Mouse (Mus musculus): ENCODE results near the gene Gm3435. TPM values are rescaled to one million over a fixed set of nuclear protein-coding genes. Genes with fewer than 3 reads are reported as not detected.
"Not testable (repeated sequence)": the region's sequence is repeated elsewhere in the genome, so short reads cannot be mapped to it uniquely, and the experiment has no call there.

The Gm3435 gene
- 7.6 and 9.0 TPM in 2 replicates for polyA plus RNA-seq (2012; rRNA removed)

- not testable (repeated sequence) for H3K4me1 ChIP-seq (ENCODE audit: control insufficient read depth, insufficient read depth, low read length)
Observed at GRCm38 (mm10) chr17:15009706-15010413, at the start of gene Gm3435. Gm3435 (plus strand) TSS chr17:15010176.

GRCm38 (mm10) chr17:14960520-14960919 lies 49.5 kb upstream of the Gm3435 start:
- H3K27ac ChIP-seq (ENCODE audit: insufficient read depth, low read length) = no peak overlapping the region

More at GRCm38 (mm10) chr17:15009706-15010413, at the start of gene Gm3435:
- not testable (repeated sequence) for H3K4me3 ChIP-seq (ENCODE audit: insufficient read depth, low read length); H3K27ac ChIP-seq (ENCODE audit: insufficient read depth, low read length)

GRCm38 (mm10) chr17:14960951-14961556 lies 48.9 kb upstream of the Gm3435 start, which contains the start of gene Phf10:
Phf10 (minus strand) TSS chr17:14961273.
- H3K4me1 ChIP-seq (ENCODE audit: control insufficient read depth, insufficient read depth, low read length); H3K27ac ChIP-seq (ENCODE audit: insufficient read depth, low read length): not testable (repeated sequence)
- H3K4me3 ChIP-seq (ENCODE audit: insufficient read depth, low read length) = peak within 1 kb of the TSS; percentile 79

More at GRCm38 (mm10) chr17:14960520-14960919, 49.5 kb upstream of the Gm3435 start:
- no peak for TF ChIP-seq CTCF (IDR thresholded peaks at IDR 0.05; ENCODE audit: extremely low read depth, insufficient read depth, low read length)
- TF ChIP-seq POLR2A (IDR thresholded peaks at IDR 0.05; ENCODE audit: extremely low read depth, insufficient read depth, low read length) = no peak
- peaks cover 1% of the 10 kb centered on the region; the same call in 1 of the 2 replicates for H3K4me1 ChIP-seq (ENCODE audit: control insufficient read depth, insufficient read depth, low read length)
- peak overlapping the region; percentile 79 for H3K4me3 ChIP-seq (ENCODE audit: insufficient read depth, low read length)

GRCm38 (mm10) chr17:14961557-14962154 lies 48.3 kb upstream of the Gm3435 start:
- not testable (repeated sequence) for H3K4me3 ChIP-seq (ENCODE audit: insufficient read depth, low read length); H3K4me1 ChIP-seq (ENCODE audit: control insufficient read depth, insufficient read depth, low read length); H3K27ac ChIP-seq (ENCODE audit: insufficient read depth, low read length)

- H3K27ac ChIP-seq (ENCODE audit: insufficient read depth, low read length); H3K4me3 ChIP-seq (ENCODE audit: insufficient read depth, low read length); H3K4me1 ChIP-seq (ENCODE audit: control insufficient read depth, insufficient read depth, low read length): not testable (repeated sequence)
Observed at GRCm38 (mm10) chr17:14968373-14968913, 41.5 kb upstream of the Gm3435 start.

GRCm38 (mm10) chr17:14977718-14978361 lies 32.1 kb upstream of the Gm3435 start:
- not testable (repeated sequence) for H3K4me1 ChIP-seq (ENCODE audit: control insufficient read depth, insufficient read depth, low read length); H3K27ac ChIP-seq (ENCODE audit: insufficient read depth, low read length); H3K4me3 ChIP-seq (ENCODE audit: insufficient read depth, low read length)

GRCm38 (mm10) chr17:14978362-14979038 lies 31.5 kb upstream of the Gm3435 start, which contains the start of the genes 9030025P20Rik and Gm3417:
9030025P20Rik (plus strand) TSS chr17:14978468.
Gm3417 (minus strand) TSS chr17:14978790.
- H3K4me3 ChIP-seq (ENCODE audit: insufficient read depth, low read length); H3K27ac ChIP-seq (ENCODE audit: insufficient read depth, low read length); H3K4me1 ChIP-seq (ENCODE audit: control insufficient read depth, insufficient read depth, low read length): not testable (repeated sequence)

GRCm38 (mm10) chr17:14990116-14990702 lies 19.8 kb upstream of the Gm3435 start:
- H3K27ac ChIP-seq (ENCODE audit: insufficient read depth, low read length); H3K4me1 ChIP-seq (ENCODE audit: control insufficient read depth, insufficient read depth, low read length); H3K4me3 ChIP-seq (ENCODE audit: insufficient read depth, low read length): not testable (repeated sequence)

GRCm38 (mm10) chr17:14992522-14993138 lies 17.3 kb upstream of the Gm3435 start:
- H3K4me1 ChIP-seq (ENCODE audit: control insufficient read depth, insufficient read depth, low read length); H3K4me3 ChIP-seq (ENCODE audit: insufficient read depth, low read length): not testable (repeated sequence)

GRCm38 (mm10) chr17:14993139-14993832 lies 16.7 kb upstream of the Gm3435 start:
- H3K4me3 ChIP-seq (ENCODE audit: insufficient read depth, low read length); H3K4me1 ChIP-seq (ENCODE audit: control insufficient read depth, insufficient read depth, low read length); H3K27ac ChIP-seq (ENCODE audit: insufficient read depth, low read length): not testable (repeated sequence)

More at GRCm38 (mm10) chr17:14992522-14993138, 17.3 kb upstream of the Gm3435 start:
- not testable (repeated sequence) for H3K27ac ChIP-seq (ENCODE audit: insufficient read depth, low read length)

GRCm38 (mm10) chr17:14994140-14994539 lies 15.8 kb upstream of the Gm3435 start:
- H3K4me3 ChIP-seq (ENCODE audit: insufficient read depth, low read length); H3K4me1 ChIP-seq (ENCODE audit: control insufficient read depth, insufficient read depth, low read length): not testable (repeated sequence)

GRCm38 (mm10) chr17:15000047-15000446 lies 9.9 kb upstream of the Gm3435 start:
- not testable (repeated sequence) for H3K4me3 ChIP-seq (ENCODE audit: insufficient read depth, low read length); H3K4me1 ChIP-seq (ENCODE audit: control insufficient read depth, insufficient read depth, low read length); H3K27ac ChIP-seq (ENCODE audit: insufficient read depth, low read length)

More at GRCm38 (mm10) chr17:14994140-14994539, 15.8 kb upstream of the Gm3435 start:
- H3K27ac ChIP-seq (ENCODE audit: insufficient read depth, low read length) = not testable (repeated sequence)

- not testable (repeated sequence) for H3K27ac ChIP-seq (ENCODE audit: insufficient read depth, low read length); H3K4me1 ChIP-seq (ENCODE audit: control insufficient read depth, insufficient read depth, low read length); H3K4me3 ChIP-seq (ENCODE audit: insufficient read depth, low read length)
Observed at GRCm38 (mm10) chr17:15009088-15009487, 888 bp upstream of the Gm3435 start.
